Mouse (Mus musculus) heart, postnatal 0 days (tissue): ENCODE results near the gene Olfr152.

ENCODE experiments used
- CTCF ChIP-seq: IDR thresholded peaks from 2 replicates; pipeline ENCODE4 v1.5.1; 2016; ENCODE audit warnings: antibody characterized with exemption, control low read depth, low read depth
- EP300 ChIP-seq: IDR thresholded peaks from 2 replicates; pipeline ENCODE4 v1.6.1; 2016; ENCODE audit warnings: antibody characterized with exemption, low read depth

- TF ChIP-seq CTCF (no peak), EP300 (no peak)
Observed at GRCm38 (mm10) chr2:87776143-87776542, 3.1 kb upstream of the Olfr152 start.
